Mouse (Mus musculus) CH12.LX (cell line): ENCODE results near the gene Smg6. TPM values are rescaled to one million over a fixed set of nuclear protein-coding genes. Genes with fewer than 3 reads are reported as not detected.

ENCODE experiments used
- DNase-seq: peaks from one replicate; pipeline ENCODE4 v3.0.0-alpha.2; 2013; ENCODE audit errors: extremely low read depth
- H3K27ac ChIP-seq: 2 replicates; pipeline ENCODE4 v1.5.1; 2012; ENCODE audit warnings: low read depth, mild to moderate bottlenecking, control low read depth, moderate library complexity; ENCODE audit not compliant: insufficient read depth
- H3K27me3 ChIP-seq: replicated peaks from 2 replicates; pipeline ENCODE3; 2012; ENCODE audit warnings: inconsistent platforms
- H3K36me3 ChIP-seq, 2 experiments: replicated peaks in 1 of 2; 2 replicates each; pipeline versions ENCODE3 to v1.6.1; 2012; ENCODE audit warnings: inconsistent platforms in 1 of 2, low read length in 1 of 2, mild to moderate bottlenecking in 1 of 2, mixed read lengths in 1 of 2, moderate library complexity in 1 of 2; ENCODE audit not compliant: control insufficient read depth in 1 of 2, insufficient read depth in 1 of 2
- H3K4me1 ChIP-seq, 2 experiments: 2 replicates each; pipeline ENCODE4 v1.6.1; 2012; ENCODE audit warnings: inconsistent platforms in 1 of 2, moderate library complexity in 1 of 2; ENCODE audit not compliant: insufficient read depth in 2 of 2, control insufficient read depth in 1 of 2
- H3K4me2 ChIP-seq: 2 replicates; pipeline ENCODE4 v1.6.1; 2012; ENCODE audit warnings: low read depth, mild to moderate bottlenecking, control low read depth; ENCODE audit not compliant: poor library complexity, insufficient read depth, severe bottlenecking
- H3K4me3 ChIP-seq, 3 experiments: fragments of 150-350 bp in 1 of 3; sonication (generic) in 1 of 3; replicated peaks in 1 of 3; 2 replicates each; pipeline versions ENCODE3 to v1.5.1; 2011 to 2012; ENCODE audit warnings: low read depth in 2 of 3, low read length in 2 of 3, mild to moderate bottlenecking in 2 of 3, moderate library complexity in 2 of 3, control low read depth in 1 of 3, improper control_type of control experiment in 1 of 3, inconsistent platforms in 1 of 3, mixed read lengths in 1 of 3; ENCODE audit not compliant: poor library complexity in 1 of 3
- H3K79me2 ChIP-seq: replicated peaks from 2 replicates; pipeline ENCODE4 v1.6.1; 2012; ENCODE audit warnings: mild to moderate bottlenecking, moderate library complexity; ENCODE audit not compliant: control insufficient read depth, poor library complexity, insufficient read depth, severe bottlenecking; ENCODE audit errors: extremely low read depth
- H3K9ac ChIP-seq: 2 replicates; pipeline ENCODE4 v1.6.1; 2012; ENCODE audit warnings: low read depth, mild to moderate bottlenecking, control low read depth, moderate library complexity; ENCODE audit not compliant: insufficient read depth
- H3K9me3 ChIP-seq: replicated peaks from 2 replicates; pipeline ENCODE3; 2012; ENCODE audit warnings: low read length, inconsistent platforms, mixed read lengths
- BHLHE40 ChIP-seq: IDR thresholded peaks from 2 replicates; pipeline ENCODE4 v1.6.1; 2011; ENCODE audit warnings: mild to moderate bottlenecking, low read depth, low read length, improper control_type of control experiment
- CHD1 ChIP-seq: IDR thresholded peaks from 2 replicates; pipeline ENCODE4 v1.6.1; 2012; ENCODE audit warnings: low read depth, low read length, improper control_type of control experiment, inconsistent platforms
- CHD2 ChIP-seq: IDR thresholded peaks from 2 replicates; pipeline ENCODE4 v1.6.1; 2011; ENCODE audit warnings: low read length, improper control_type of control experiment
- E2F4 ChIP-seq: IDR thresholded peaks from 2 replicates; pipeline ENCODE4 v1.6.1; 2011; ENCODE audit warnings: low read depth, low read length, improper control_type of control experiment; ENCODE audit not compliant: insufficient replicate concordance
- ELF1 ChIP-seq: IDR thresholded peaks from 2 replicates; pipeline ENCODE4 v1.6.1; 2014; ENCODE audit warnings: low read depth, mild to moderate bottlenecking, inconsistent platforms, low read length, improper control_type of control experiment
- ETS1 ChIP-seq: conservative IDR thresholded peaks from 2 replicates; pipeline ENCODE4 v1.6.1; 2012; ENCODE audit warnings: low read depth, mild to moderate bottlenecking, inconsistent platforms, low read length, improper control_type of control experiment, moderate library complexity
- GABPA ChIP-seq: IDR thresholded peaks from 2 replicates; pipeline ENCODE4 v1.6.1; 2012; ENCODE audit warnings: low read depth, low read length, improper control_type of control experiment, inconsistent platforms; ENCODE audit not compliant: insufficient replicate concordance
- HCFC1 ChIP-seq: IDR thresholded peaks from 2 replicates; pipeline ENCODE4 v1.6.1; 2012; ENCODE audit warnings: low read depth, mild to moderate bottlenecking, inconsistent platforms, low read length, improper control_type of control experiment
- IRF4 ChIP-seq: IDR thresholded peaks from 2 replicates; pipeline ENCODE4 v1.6.1; 2014; ENCODE audit warnings: low read depth, mild to moderate bottlenecking, inconsistent platforms, low read length, improper control_type of control experiment
- KAT2A ChIP-seq: IDR thresholded peaks from 2 replicates; pipeline ENCODE4 v1.6.1; 2012; ENCODE audit warnings: low read length, improper control_type of control experiment, inconsistent platforms; ENCODE audit not compliant: insufficient replicate concordance
- MAFK ChIP-seq: IDR thresholded peaks from 2 replicates; pipeline ENCODE4 v1.6.1; 2011; ENCODE audit warnings: low read length, improper control_type of control experiment; ENCODE audit not compliant: insufficient replicate concordance
- MAZ ChIP-seq: IDR thresholded peaks from 2 replicates; pipeline ENCODE4 v1.6.1; 2012; ENCODE audit warnings: low read depth, mild to moderate bottlenecking, inconsistent platforms, low read length, improper control_type of control experiment, moderate library complexity
- MEF2A ChIP-seq: IDR thresholded peaks from 2 replicates; pipeline ENCODE4 v1.6.1; 2014; ENCODE audit warnings: low read depth, mild to moderate bottlenecking, inconsistent platforms, low read length, improper control_type of control experiment, borderline replicate concordance
- MXI1 ChIP-seq: IDR thresholded peaks from 2 replicates; pipeline ENCODE4 v1.6.1; 2011; ENCODE audit warnings: mild to moderate bottlenecking, low read depth, low read length, improper control_type of control experiment
- POLR2A ChIP-seq: IDR thresholded peaks from 2 replicates; pipeline ENCODE4 v1.6.1; 2011; ENCODE audit warnings: low read depth, mild to moderate bottlenecking, improper control_type of control experiment, low read length
- RCOR1 ChIP-seq: conservative IDR thresholded peaks from 2 replicates; pipeline ENCODE4 v1.6.1; 2012; ENCODE audit warnings: low read depth, mild to moderate bottlenecking, inconsistent platforms, low read length, improper control_type of control experiment
- SIN3A ChIP-seq: IDR thresholded peaks from 2 replicates; pipeline ENCODE4 v1.6.1; 2012; ENCODE audit warnings: low read length, improper control_type of control experiment, inconsistent platforms
- TCF12 ChIP-seq: IDR thresholded peaks from 2 replicates; pipeline ENCODE4 v1.6.1; 2014; ENCODE audit warnings: low read depth, mild to moderate bottlenecking, inconsistent platforms, low read length, improper control_type of control experiment
- USF1 ChIP-seq: IDR thresholded peaks from 2 replicates; pipeline ENCODE4 v1.6.1; 2014; ENCODE audit warnings: low read depth, mild to moderate bottlenecking, inconsistent platforms, low read length, improper control_type of control experiment
- ZMIZ1 ChIP-seq: IDR thresholded peaks from 2 replicates; pipeline ENCODE4 v1.6.1; 2012; ENCODE audit warnings: low read depth, mild to moderate bottlenecking, inconsistent platforms, low read length, improper control_type of control experiment
- dilution Hi-C: fragments of 300-500 bp; cut with MboI; formaldehyde crosslinking; loops from 2 replicates; pipeline ENCODE4 v1.14.3; 2020; ENCODE audit warnings: low sequenced_read_pairs; ENCODE audit not compliant: extremely low pct_unique_long_range_greater_than_20kb, extremely low pct_ligation_motif_present
- in situ Hi-C: fragments of 300-500 bp; cut with MboI; formaldehyde crosslinking; loops from 3 replicates; pipeline ENCODE4 v1.14.3; 2019; ENCODE audit warnings: low sequenced_read_pairs, low pct_ligation_motif_present, low pct_unique_long_range_greater_than_20kb, mixed read lengths
- polyA plus RNA-seq: library from polyadenylated mRNA; unstranded; fragments of >175 nt; gene quantifications from 2 replicates; pipeline ENCODE4 v1.2.1, GENCODE M21; 2012; ENCODE audit warnings: low read depth; ENCODE audit not compliant: insufficient read length
- total RNA-seq, 2 experiments: library from RNA; depleted of rRNA; stranded (reverse); fragments of 300-350 nt in 1 of 2; fragments of >200 nt in 1 of 2; gene quantifications; 2 replicates each; pipeline ENCODE4 v1.2.3; 2012 to 2014

Gene Smg6
- total and polyA plus RNA-seq, 3 experiments = 9.0 to 18.5 (median 12.1) TPM

DNA sequence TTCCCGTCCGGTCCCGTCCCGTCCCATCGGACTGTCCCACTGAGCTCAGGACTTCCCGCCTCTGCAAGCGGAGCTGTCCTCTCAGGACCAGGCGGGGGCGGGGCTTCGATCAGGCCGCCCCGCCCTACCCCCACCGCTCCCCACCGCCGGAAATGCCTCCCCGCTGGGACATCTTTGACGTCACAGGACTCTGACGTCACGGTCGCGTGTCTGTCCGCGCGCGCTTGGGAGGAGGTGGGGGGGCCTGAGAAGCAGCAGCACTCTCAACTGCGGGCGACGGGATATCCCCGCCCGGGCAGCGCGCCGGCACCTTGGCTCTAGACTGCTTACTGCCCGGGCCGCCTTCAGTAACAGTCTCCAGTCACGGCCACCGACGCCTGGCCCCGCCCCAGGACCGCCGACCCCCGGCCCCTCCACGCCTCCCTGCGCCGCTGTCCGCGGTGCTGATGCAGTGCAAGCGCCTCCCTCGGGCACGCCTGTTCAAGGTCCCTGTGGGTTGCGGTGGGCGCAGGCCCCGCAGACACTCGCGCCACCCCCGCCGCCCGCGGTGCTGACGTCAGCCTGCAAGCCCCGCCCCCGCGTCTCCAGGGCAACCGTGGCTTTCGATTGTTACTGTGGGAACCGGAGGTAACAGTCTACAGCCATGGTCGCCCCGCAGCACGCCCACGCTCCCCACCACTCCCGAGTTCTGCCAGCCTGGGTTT lies 247.6 kb downstream of the Smg6 start:
- no peak overlapping the region for H3K27ac ChIP-seq
- H3K4me3 ChIP-seq = peak overlapping the region; percentile 50 to 68 (median 53)
- dilution Hi-C loops (no loop called here), in situ Hi-C loops (loop anchor here (25.0 kb wide), 1 partner anchor 536 kb away; the partner anchor contains the start of gene Cluh)
- H3K36me3 ChIP-seq = peaks cover 14 to 27% of the 10 kb centered on the region in 2 experiments
- peaks cover 19 to 56% of the 10 kb centered on the region in 2 experiments for H3K4me1 ChIP-seq
- H3K27me3 ChIP-seq = peaks cover 35% of the 10 kb centered on the region
- peaks cover 7% of the 10 kb centered on the region for H3K79me2 ChIP-seq
- H3K9me3 ChIP-seq = no peaks in the 10 kb centered on the region
- peak overlapping the region; percentile 86 for H3K4me2 ChIP-seq
- DNase-seq = peak; percentile 84
- 0 out of 2 replicates have a peak overlapping the region, but pooled peaks have one; percentile 6 for H3K9ac ChIP-seq
- TF ChIP-seq GABPA (peak; percentile 94), CHD2 (peak; percentile 82), TCF12 (peak; percentile 3; the same call in 1 of the 2 replicates), MAZ (peak; percentile 74; the same call in 1 of the 2 replicates), RCOR1 (0 out of 2 replicates have a peak, but pooled peaks have one; percentile 30), CHD1 (no peak), E2F4 (no peak), BHLHE40 (peak; percentile 70), IRF4 (0 out of 2 replicates have a peak, but pooled peaks have one; percentile 21), MXI1 (peak; percentile 98), MEF2A (0 out of 2 replicates have a peak, but pooled peaks have one; percentile 16), POLR2A (peak; percentile 29; the same call in 1 of the 2 replicates), ELF1 (peak; percentile 54), USF1 (no peak), KAT2A (0 out of 2 replicates have a peak, but pooled peaks have one; percentile 27), SIN3A (peak; percentile 95), HCFC1 (peak; percentile 46), ZMIZ1 (no peak; the same call in 1 of the 2 replicates), ETS1 (peak; percentile 80), MAFK (0 out of 2 replicates have a peak, but pooled peaks have one; percentile 13)
- TF ChIP-seq, all 38 proteins: peak for 16
